In the genomic region with DNA sequence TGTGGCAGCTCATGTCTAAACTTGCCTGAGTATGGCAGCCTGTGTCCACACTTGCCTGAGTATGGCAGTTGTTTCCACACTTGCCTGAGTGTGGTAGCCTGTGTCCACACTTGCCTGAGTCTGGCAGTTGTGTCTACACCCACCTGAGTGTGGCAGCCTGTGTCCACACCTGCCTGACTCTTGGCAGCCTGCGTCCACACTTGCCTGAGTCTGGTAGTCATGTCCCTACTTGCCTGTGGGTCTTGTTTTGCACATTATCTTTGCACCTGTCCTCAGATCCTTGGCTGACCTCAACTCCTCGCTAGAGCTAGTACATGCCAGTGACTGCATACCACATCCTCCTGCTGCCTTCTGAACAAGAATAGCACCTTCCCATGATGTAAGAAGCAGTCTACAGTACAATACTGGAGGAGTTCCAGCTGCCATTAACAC, we compare ENCODE assay signal across 17 mouse cellular contexts.
DNase-seq lines count a peak whose midpoint lies in the region; ATAC-seq and TF ChIP-seq lines count a peak whose summit lies in the region.
"Had no signal": no experiment of that assay in that cellular context is flagged by ENCODE, and none has a peak within 500 bp of the region (broad histone marks: within the 10 kb centered on the region; RNA-seq: fewer than 3 reads in every experiment).

No protein-coding gene starts in this region.

- 0 out of 2 replicates have a peak, but pooled peaks have one; percentile 22 for ATAC-seq in heart, embryonic 12.5 days (ENCODE audit: insufficient number of reproducible peaks, low FRiP score)
- ATAC-seq in limb, embryonic 15.5 days (ENCODE audit: insufficient number of reproducible peaks, low FRiP score, low TSS enrichment, low read depth) = 0 out of 2 replicates have a peak, but pooled peaks have one; percentile 30
- ATAC-seq in inflammation-experienced regulatory T-cells, adult 6 months = no peak
- ATAC-seq: intestine, embryonic 16.5 days; midbrain, embryonic 15.5 days had no signal

- H3K4me1 ChIP-seq in CH12.LX (ENCODE audit: control insufficient read depth in 1 of 2, insufficient read depth in 2 of 2) = peaks cover 51 to 82% of the 10 kb centered on the region in 2 experiments
- H3K4me1 ChIP-seq in heart, embryonic 12.5 days (replicated peaks) = peaks cover 21% of the 10 kb centered on the region
- peaks cover 3% of the 10 kb centered on the region; the same call in 1 of the 2 replicates for H3K4me1 ChIP-seq in limb, embryonic 15.5 days
- H3K4me1 ChIP-seq: embryonic facial prominence, embryonic 10.5 days; midbrain, embryonic 15.5 days; stomach, embryonic 15.5 days had no signal

- 49% methylated on average over 2 of the region's 2 CpGs for WGBS in heart, embryonic 12.5 days
- 66% methylated on average over 2 of the region's 2 CpGs for WGBS in limb, embryonic 15.5 days

- no peaks in the 10 kb centered on the region for H3K79me2 ChIP-seq in CH12.LX (replicated peaks; ENCODE audit: control insufficient read depth, extremely low read depth, insufficient read depth, poor library complexity, severe bottlenecking)

- no peaks in the 10 kb centered on the region for H3K9me3 ChIP-seq in CH12.LX (replicated peaks; ENCODE audit: low read length)
- H3K9me3 ChIP-seq in heart, embryonic 12.5 days (replicated peaks) = no peaks in the 10 kb centered on the region
- no peaks in the 10 kb centered on the region for H3K9me3 ChIP-seq in limb, embryonic 15.5 days
- H3K9me3 ChIP-seq: embryonic facial prominence, embryonic 10.5 days; midbrain, embryonic 15.5 days; stomach, embryonic 15.5 days had no signal

- no peaks in the 10 kb centered on the region for H3K27me3 ChIP-seq in CH12.LX (replicated peaks)
- no peaks in the 10 kb centered on the region for H3K27me3 ChIP-seq in heart, embryonic 12.5 days (replicated peaks)
- H3K27me3 ChIP-seq in limb, embryonic 15.5 days = no peaks in the 10 kb centered on the region
- H3K27me3 ChIP-seq: midbrain, embryonic 15.5 days; stomach, embryonic 15.5 days had no signal

- no peak for TF ChIP-seq POLR2A in CH12.LX (IDR thresholded peaks at IDR 0.05; ENCODE audit: low read depth, low read length)

- H3K9ac ChIP-seq in CH12.LX (ENCODE audit: insufficient read depth, low read depth) = no peak overlapping the region
- H3K9ac ChIP-seq in heart, embryonic 12.5 days = no peak overlapping the region
- H3K9ac ChIP-seq in limb, embryonic 15.5 days = no peak overlapping the region
- H3K9ac ChIP-seq: liver, embryonic 14.5 days; midbrain, embryonic 15.5 days; stomach, embryonic 15.5 days had no signal

- peak; percentile 88 for TF ChIP-seq EP300 in CH12.LX (IDR thresholded peaks at IDR 0.05; ENCODE audit: low read length)

- TF ChIP-seq RAD21 in CH12.LX (IDR thresholded peaks at IDR 0.05; ENCODE audit: low read depth, low read length) = peak; percentile 49

- H3K4me3 ChIP-seq in gastrocnemius, adult 2 months = no peak overlapping the region
- peak overlapping the region in 1 of 3 experiments; percentile 42 for H3K4me3 ChIP-seq in CH12.LX (replicated peaks in 1 of 3; ENCODE audit: low read depth in 2 of 3, low read length in 2 of 3, poor library complexity in 1 of 3)
- H3K4me3 ChIP-seq in heart, embryonic 12.5 days = no peak overlapping the region
- H3K4me3 ChIP-seq in limb, embryonic 15.5 days = no peak overlapping the region
- H3K4me3 ChIP-seq: embryonic facial prominence, embryonic 10.5 days; midbrain, embryonic 15.5 days; stomach, embryonic 15.5 days had no signal

- no peaks in the 10 kb centered on the region for H3K36me3 ChIP-seq in CH12.LX (replicated peaks in 1 of 2; ENCODE audit: control insufficient read depth in 1 of 2, insufficient read depth in 1 of 2, low read length in 1 of 2)
- H3K36me3 ChIP-seq in heart, embryonic 12.5 days = no peaks in the 10 kb centered on the region
- H3K36me3 ChIP-seq in limb, embryonic 15.5 days = no peaks in the 10 kb centered on the region
- H3K36me3 ChIP-seq: embryonic facial prominence, embryonic 10.5 days; midbrain, embryonic 15.5 days; stomach, embryonic 15.5 days had no signal

- intact Hi-C loops in gastrocnemius, adult 2 months (cut with DNase I) = no loop called here
- intact Hi-C loops in left cerebral cortex, postnatal 14 days (cut with DNase I) = no loop called here

- H3K4me2 ChIP-seq in CH12.LX (ENCODE audit: insufficient read depth, low read depth, poor library complexity, severe bottlenecking) = no peak overlapping the region
- no peak overlapping the region for H3K4me2 ChIP-seq in heart, embryonic 12.5 days
- H3K4me2 ChIP-seq in limb, embryonic 15.5 days = no peak overlapping the region
- H3K4me2 ChIP-seq: midbrain, embryonic 15.5 days; stomach, embryonic 15.5 days had no signal

- DNase-seq in gastrocnemius, adult 2 months = no peak
- DNase-seq in gastrocnemius, postnatal 4 days (ENCODE audit: low spot score in 2 of 2) = no peak
- peak; percentile 83 for DNase-seq in CH12.LX (ENCODE audit: extremely low read depth)
- DNase-seq in adrenal gland, adult 18-20 months (ENCODE audit: low spot score in 2 of 2) = no peak
- no peak for DNase-seq in left cerebral cortex, postnatal 14 days (ENCODE audit: low spot score in 2 of 2)
- DNase-seq: adrenal gland, adult 2 months; cerebellum, postnatal 10 days; kidney, postnatal 36 days; lung, postnatal 4 days had no signal

- peak; percentile 10; the same call in 1 of the 2 replicates for TF ChIP-seq CTCF in gastrocnemius, adult 2 months (IDR thresholded peaks at IDR 0.05)
- peak in 1 of 2 experiments; percentile 48; a peak in 2 of 4 replicates for TF ChIP-seq CTCF in CH12.LX (conservative IDR thresholded peaks at IDR 0.05 in 1 of 2, IDR thresholded peaks at IDR 0.05 in 1 of 2; ENCODE audit: low read depth in 2 of 2, low read length in 2 of 2)

- dilution Hi-C loops in CH12.LX (cut with MboI; ENCODE audit: extremely low pct_ligation_motif_present, extremely low pct_unique_long_range_greater_than_20kb, low sequenced_read_pairs) = no loop called here

- in situ Hi-C loops in CH12.LX (cut with MboI; ENCODE audit: low pct_ligation_motif_present, low pct_unique_long_range_greater_than_20kb, low sequenced_read_pairs) = loop anchor here (5.0 to 10.0 kb wide), 2 partner anchors 70 to 218 kb away; no protein-coding TSS in a partner anchor

- H3K27ac ChIP-seq in gastrocnemius, adult 2 months = peak overlapping the region; percentile 62
- peak overlapping the region; percentile 62 for H3K27ac ChIP-seq in CH12.LX (ENCODE audit: insufficient read depth, low read depth)
- peak overlapping the region; percentile 50; the same call in 1 of the 2 replicates for H3K27ac ChIP-seq in heart, embryonic 12.5 days (ENCODE audit: poor library complexity, severe bottlenecking)
- no peak overlapping the region for H3K27ac ChIP-seq in limb, embryonic 15.5 days
- H3K27ac ChIP-seq: embryonic facial prominence, embryonic 10.5 days; liver, embryonic 14.5 days; midbrain, embryonic 15.5 days; stomach, embryonic 15.5 days had no signal

TF ChIP-seq in CH12.LX, 34 proteins besides CTCF, POLR2A, EP300 and RAD21 (continues in another document):
- peak; percentile 51; the same call in 1 of the 2 replicates for TF ChIP-seq ZMIZ1 (IDR thresholded peaks at IDR 0.05; ENCODE audit: low read depth, low read length)
- peak; percentile 91 for TF ChIP-seq ETS1 (conservative IDR thresholded peaks at IDR 0.05; ENCODE audit: low read depth, low read length)
- peak; percentile 85 for TF ChIP-seq RCOR1 (conservative IDR thresholded peaks at IDR 0.05; ENCODE audit: low read depth, low read length)
- TF ChIP-seq SIN3A (IDR thresholded peaks at IDR 0.05; ENCODE audit: low read length) = peak; percentile 64; the same call in 1 of the 2 replicates
- TF ChIP-seq HCFC1 (IDR thresholded peaks at IDR 0.05; ENCODE audit: low read depth, low read length) = peak; percentile 27; the same call in 1 of the 2 replicates
- no peak for TF ChIP-seq E2F4 (IDR thresholded peaks at IDR 0.05; ENCODE audit: insufficient replicate concordance, low read depth, low read length)
- peak; percentile 59; the same call in 1 of the 2 replicates for TF ChIP-seq MXI1 (IDR thresholded peaks at IDR 0.05; ENCODE audit: low read depth, low read length)
- peak; percentile 25; the same call in 1 of the 2 replicates for TF ChIP-seq JUN (IDR thresholded peaks at IDR 0.05; ENCODE audit: insufficient read depth, low read depth, low read length)
- TF ChIP-seq NRF1 (IDR thresholded peaks at IDR 0.05; ENCODE audit: low read depth, low read length) = no peak
- no peak for TF ChIP-seq MAFK (IDR thresholded peaks at IDR 0.05; ENCODE audit: insufficient replicate concordance, low read length)
- peak; percentile 56; the same call in 1 of the 2 replicates for TF ChIP-seq MAZ (IDR thresholded peaks at IDR 0.05; ENCODE audit: low read depth, low read length)
- no peak for TF ChIP-seq CHD2 (IDR thresholded peaks at IDR 0.05; ENCODE audit: low read length)
- peak; percentile 80 for TF ChIP-seq MAX (IDR thresholded peaks at IDR 0.05; ENCODE audit: low read length)
- peak; percentile 34; the same call in 1 of the 2 replicates for TF ChIP-seq ELF1 (IDR thresholded peaks at IDR 0.05; ENCODE audit: low read depth, low read length)
- no peak; the same call in 1 of the 2 replicates for TF ChIP-seq NELFE (IDR thresholded peaks at IDR 0.05; ENCODE audit: low read depth, low read length)
- TF ChIP-seq ZKSCAN1 (IDR thresholded peaks at IDR 0.05; ENCODE audit: borderline replicate concordance, low read depth, low read length) = no peak
- TF ChIP-seq UBTF (IDR thresholded peaks at IDR 0.05; ENCODE audit: low read depth, low read length) = no peak
- no peak for TF ChIP-seq JUND (conservative IDR thresholded peaks at IDR 0.05; ENCODE audit: low read depth, low read length)
- no peak for TF ChIP-seq USF1 (IDR thresholded peaks at IDR 0.05; ENCODE audit: low read depth, low read length)
- no peak for TF ChIP-seq USF2 (conservative IDR thresholded peaks at IDR 0.05; ENCODE audit: low read depth, low read length)
- no peak for TF ChIP-seq GABPA (IDR thresholded peaks at IDR 0.05; ENCODE audit: insufficient replicate concordance, low read depth, low read length)
- peak; percentile 85 for TF ChIP-seq IRF4 (IDR thresholded peaks at IDR 0.05; ENCODE audit: low read depth, low read length)
- TF ChIP-seq CHD1 (IDR thresholded peaks at IDR 0.05; ENCODE audit: low read depth, low read length) = peak; percentile 100
- no peak for TF ChIP-seq TBP (conservative IDR thresholded peaks at IDR 0.05; ENCODE audit: low read depth, low read length)
- TF ChIP-seq ZNF384 (IDR thresholded peaks at IDR 0.05; ENCODE audit: low read depth, low read length) = no peak
- peak; percentile 95 for TF ChIP-seq MEF2A (IDR thresholded peaks at IDR 0.05; ENCODE audit: borderline replicate concordance, low read depth, low read length)
- TF ChIP-seq PAX5 (IDR thresholded peaks at IDR 0.05; ENCODE audit: low read length) = no peak
- TF ChIP-seq SMC3 (IDR thresholded peaks at IDR 0.05; ENCODE audit: low read depth, low read length) = peak; percentile 43
- no peak for TF ChIP-seq ZC3H11A (IDR thresholded peaks at IDR 0.05; ENCODE audit: low read depth, low read length)
- TF ChIP-seq BHLHE40 (IDR thresholded peaks at IDR 0.05; ENCODE audit: low read depth, low read length) = peak; percentile 79
